Mouse (Mus musculus) liver, embryonic 11.5 days (tissue): ENCODE measurements around the gene Prpf4. TPM values are rescaled to one million over a fixed set of nuclear protein-coding genes. Genes with fewer than 3 reads are reported as not detected.

Source experiments
- ATAC-seq: fragments of 200-750 bp; cut with Nextera tagmentation; replicated peaks from 2 replicates; pipeline ENCODE4 v1.8.0; 2017; ENCODE audit warnings: moderate number of reproducible peaks, mild to moderate bottlenecking, moderate TSS enrichment, moderate library complexity; ENCODE audit not compliant: low FRiP score
- DNase-seq: peaks from one replicate; pipeline ENCODE4 v3.0.0-alpha.2; 2017; ENCODE audit warnings: low spot score
- H3K27ac ChIP-seq: fragments of 300-500 bp; sonication (generic); 2 replicates; pipeline ENCODE4 v1.5.1; 2014; ENCODE audit warnings: mild to moderate bottlenecking, low read depth, low read length, control low read depth
- H3K27me3 ChIP-seq: fragments of 300-500 bp; sonication (generic); replicated peaks from 2 replicates; pipeline ENCODE4 v1.6.1; 2014; ENCODE audit warnings: low read length, mixed read lengths; ENCODE audit not compliant: control insufficient read depth, insufficient read depth
- H3K36me3 ChIP-seq: fragments of 300-500 bp; sonication (generic); 2 replicates; pipeline ENCODE4 v1.6.1; 2014; ENCODE audit warnings: mild to moderate bottlenecking, low read length, moderate library complexity, mixed read lengths; ENCODE audit not compliant: control insufficient read depth, insufficient read depth
- H3K4me1 ChIP-seq: fragments of 300-500 bp; sonication (generic); replicated peaks from 2 replicates; pipeline ENCODE4 v1.6.1; 2014; ENCODE audit warnings: low read length, mixed read lengths; ENCODE audit not compliant: control insufficient read depth, insufficient read depth
- H3K4me2 ChIP-seq: fragments of 300-500 bp; sonication (generic); 2 replicates; pipeline ENCODE4 v1.6.1; 2014; ENCODE audit warnings: mild to moderate bottlenecking, control low read depth, moderate library complexity
- H3K4me3 ChIP-seq: fragments of 300-500 bp; sonication (generic); 2 replicates; pipeline ENCODE4 v1.5.1; 2014; ENCODE audit warnings: low read depth, low read length, control low read depth
- H3K9ac ChIP-seq: fragments of 300-500 bp; sonication (generic); 2 replicates; pipeline ENCODE4 v1.6.1; 2014; ENCODE audit warnings: low read depth, low read length, control low read depth
- H3K9me3 ChIP-seq: fragments of 300-500 bp; sonication (generic); 2 replicates; pipeline ENCODE4 v1.6.1; 2016; ENCODE audit warnings: low read length, inconsistent platforms, mixed read lengths; ENCODE audit not compliant: control insufficient read depth
- WGBS: fragments of 180-500 bp; shearing (Covaris S2); extraction: QIAGEN DNeasy Blood & Tissue Kit; methylation state at CpG from one replicate; pipeline ENCODE4 v1.1.7; 2014; 5-methylcytosine and 5-hydroxymethylcytosine counted together
- polyA plus RNA-seq: library from polyadenylated mRNA; unstranded; fragments of >200 nt; fragmentation: Nextera tagmentation; extraction: Ambion mirVana; gene quantifications from 2 replicates; pipeline ENCODE4 v1.2.1, GENCODE M21; 2014

Prpf4 gene
- polyA plus RNA-seq, 1 experiment from 2014 or later: 30.7 TPM

DNA sequence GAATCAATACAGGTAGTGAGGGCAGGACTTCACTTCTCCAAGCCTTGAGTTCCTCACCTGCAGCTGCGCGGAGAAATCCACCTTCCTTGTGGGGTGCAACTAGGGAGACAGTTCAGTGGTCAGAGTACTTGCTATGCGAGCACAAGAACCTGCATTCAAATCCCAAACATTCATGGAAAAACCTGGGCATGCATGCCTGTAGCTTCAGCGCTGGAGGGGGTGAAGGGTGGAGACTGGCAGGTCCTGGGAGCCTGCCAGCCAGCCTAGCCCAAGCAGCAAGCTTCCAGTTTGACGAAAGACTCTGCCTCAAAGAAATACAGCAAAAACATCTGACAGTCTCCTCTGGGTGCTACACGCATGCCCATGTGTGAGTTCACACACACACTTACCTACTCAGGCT is 26.5 kb downstream of the Prpf4 start, which contains the start of gene Rnf183:
Gene Rnf183 (minus strand): TSS at position 172 of the 400 bp plus-strand sequence.
- WGBS: 80% methylated on average over 6 of the region's 6 CpGs
- ATAC-seq: no peak
- no peaks in the 10 kb centered on the region for H3K36me3 ChIP-seq

DNA sequence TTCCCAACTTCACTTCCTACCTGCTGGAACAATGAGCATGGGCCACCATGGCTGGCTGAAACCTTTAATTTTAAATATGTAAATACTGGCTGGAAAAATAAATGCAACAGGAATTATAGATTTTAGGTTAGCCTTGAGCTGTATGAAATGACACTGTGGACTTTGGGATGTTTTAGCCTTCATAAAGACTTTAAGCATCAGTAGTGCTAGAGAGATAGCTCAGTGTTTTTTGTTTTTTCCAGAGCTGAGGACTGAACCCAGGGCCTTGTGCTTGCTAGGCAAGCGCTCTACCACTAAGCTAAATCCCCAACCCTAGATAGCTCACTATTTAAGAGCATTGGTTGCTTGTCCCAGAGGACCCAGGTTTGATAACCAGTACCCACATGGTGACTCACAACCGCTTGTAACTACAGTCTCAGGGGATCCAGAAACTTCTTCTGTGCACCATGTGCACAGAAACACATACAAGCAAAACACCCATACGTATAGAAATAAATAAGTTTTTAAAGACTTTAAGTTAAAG is 28.7 kb downstream of the Prpf4 start:
- no peaks in the 10 kb centered on the region for H3K27me3 ChIP-seq
- H3K9ac ChIP-seq: no peak overlapping the region
- H3K9me3 ChIP-seq: no peaks in the 10 kb centered on the region; the same call in 1 of the 2 replicates
- no peak overlapping the region for H3K4me2 ChIP-seq
- H3K27ac ChIP-seq: no peak overlapping the region
- no peaks in the 10 kb centered on the region for H3K36me3 ChIP-seq
- H3K4me3 ChIP-seq: no peak overlapping the region
- no peak for DNase-seq
- 82% methylated on average over 3 of the region's 3 CpGs for WGBS
- no peaks in the 10 kb centered on the region for H3K4me1 ChIP-seq
- no peak for ATAC-seq

More for the DNA sequence above, 26.5 kb downstream of the Prpf4 start, which contains the start of gene Rnf183:
- H3K27me3 ChIP-seq: no peaks in the 10 kb centered on the region
- no peak within 1 kb of the TSS for H3K27ac ChIP-seq
- no peak for DNase-seq
- no peak within 1 kb of the TSS for H3K9ac ChIP-seq
- H3K4me1 ChIP-seq: 0 out of 2 replicates have a peak, but pooled peaks cover 2% of the 10 kb centered on the region
- no peak within 1 kb of the TSS for H3K4me3 ChIP-seq
- no peak within 1 kb of the TSS for H3K4me2 ChIP-seq
- no peaks in the 10 kb centered on the region for H3K9me3 ChIP-seq

DNA sequence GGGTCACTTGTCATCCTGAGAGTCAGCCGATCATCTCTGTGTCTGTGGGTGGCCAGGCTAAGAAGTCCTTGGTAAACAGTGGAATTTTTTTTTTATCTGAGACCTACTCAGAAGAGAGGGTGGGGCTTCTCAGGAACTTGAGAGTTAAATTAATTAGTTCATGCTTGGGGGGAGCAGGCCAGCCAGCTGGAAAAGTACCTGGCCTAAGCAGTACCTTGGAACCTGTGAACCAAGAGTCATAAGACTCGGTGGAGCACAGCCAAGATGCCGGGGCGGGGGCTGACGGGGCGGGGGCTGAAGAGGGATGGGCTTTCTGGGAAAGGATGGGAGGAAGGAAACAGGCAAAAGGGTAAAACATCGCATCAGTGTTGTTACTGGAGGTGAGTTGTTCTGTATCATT is 29.3 kb downstream of the Prpf4 start:
- no peak overlapping the region for H3K4me2 ChIP-seq
- H3K9me3 ChIP-seq: no peaks in the 10 kb centered on the region; the same call in 1 of the 2 replicates
- H3K36me3 ChIP-seq: no peaks in the 10 kb centered on the region
- H3K4me3 ChIP-seq: no peak overlapping the region
- H3K27ac ChIP-seq: no peak overlapping the region
- no peak overlapping the region for H3K9ac ChIP-seq
- H3K4me1 ChIP-seq: no peaks in the 10 kb centered on the region
- H3K27me3 ChIP-seq: no peaks in the 10 kb centered on the region
- no peak for ATAC-seq
- no peak for DNase-seq
- WGBS: 82% methylated on average over 7 of the region's 7 CpGs

DNA sequence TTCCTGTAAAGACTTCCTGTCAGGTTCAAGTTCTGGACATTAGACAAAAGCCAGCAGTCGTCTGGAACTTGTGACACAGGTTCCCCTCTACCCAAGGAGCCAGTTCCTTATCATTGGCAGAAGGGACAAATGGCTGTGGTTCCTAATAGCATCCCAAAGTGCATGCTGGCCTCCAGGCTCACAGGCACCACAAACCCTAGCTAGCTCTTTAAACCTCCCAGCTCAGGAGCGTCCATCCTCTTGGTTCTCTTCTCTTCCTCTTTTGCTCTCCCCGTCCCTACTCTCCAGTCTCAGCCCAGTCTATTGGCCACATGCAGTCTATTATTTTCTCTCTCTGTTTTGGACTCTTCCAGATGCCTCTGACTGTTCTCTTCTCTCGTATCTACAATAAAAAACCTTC is 31.2 kb downstream of the Prpf4 start:
- Histone ChIP-seq H3K9me3 (no peaks in the 10 kb centered on the region; the same call in 1 of the 2 replicates), H3K36me3 (no peaks in the 10 kb centered on the region), H3K9ac (no peak overlapping the region), H3K4me2 (no peak overlapping the region), H3K27ac (no peak overlapping the region), H3K27me3 (no peaks in the 10 kb centered on the region), H3K4me3 (no peak overlapping the region), H3K4me1 (no peaks in the 10 kb centered on the region)
- DNase-seq (no peak), ATAC-seq (no peak)
- WGBS: 44% methylated on average over 4 of the region's 4 CpGs

DNA sequence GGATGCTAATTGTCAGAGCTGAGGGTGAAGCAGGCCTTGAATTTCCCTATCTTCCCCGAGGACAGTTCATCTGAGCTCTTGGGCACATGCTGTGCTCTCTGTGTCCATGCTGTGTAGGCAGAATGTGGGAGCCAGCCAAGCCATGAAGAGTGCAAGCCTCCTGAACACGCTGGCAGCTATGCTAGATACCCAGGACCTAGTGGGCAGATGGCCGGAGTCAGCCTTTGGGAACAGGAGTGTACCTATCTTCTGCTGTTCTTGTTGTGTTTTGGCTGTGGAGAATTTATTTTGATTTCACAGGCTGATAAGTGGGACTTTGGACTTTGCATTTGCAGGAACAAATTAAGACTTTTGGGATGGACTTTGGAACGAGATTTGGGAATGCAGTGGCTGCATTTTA is 31.9 kb downstream of the Prpf4 start:
- ATAC-seq: no peak
- Histone ChIP-seq H3K27ac (no peak overlapping the region), H3K9me3 (no peaks in the 10 kb centered on the region; the same call in 1 of the 2 replicates), H3K27me3 (no peaks in the 10 kb centered on the region), H3K36me3 (no peaks in the 10 kb centered on the region), H3K4me2 (no peak overlapping the region), H3K9ac (no peak overlapping the region), H3K4me3 (no peak overlapping the region), H3K4me1 (no peaks in the 10 kb centered on the region)
- WGBS: 74% methylated on average over 4 of the region's 4 CpGs
- DNase-seq: no peak

DNA sequence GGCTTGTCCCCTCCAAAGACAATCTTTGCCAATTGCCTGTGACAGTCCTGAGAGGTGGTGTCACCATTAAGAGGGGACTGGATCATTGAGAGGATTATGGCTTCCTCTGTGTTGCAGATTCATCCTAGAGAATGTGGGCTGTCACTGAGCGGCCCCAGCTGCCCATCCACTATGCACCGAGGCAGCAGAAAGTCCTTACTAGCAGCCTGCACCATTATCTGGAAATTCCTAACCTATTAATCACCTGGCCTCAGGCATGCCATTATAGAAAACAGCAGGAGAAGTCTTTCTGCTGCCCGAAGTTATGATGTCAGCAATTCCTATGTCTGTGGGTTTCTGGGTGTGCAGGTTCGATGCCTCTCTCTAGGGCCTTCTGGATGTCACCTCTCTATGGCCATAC is 32.4 kb downstream of the Prpf4 start:
- WGBS: 66% methylated on average over 4 of the region's 4 CpGs
- no peaks in the 10 kb centered on the region for H3K27me3 ChIP-seq
- no peak for ATAC-seq

DNA sequence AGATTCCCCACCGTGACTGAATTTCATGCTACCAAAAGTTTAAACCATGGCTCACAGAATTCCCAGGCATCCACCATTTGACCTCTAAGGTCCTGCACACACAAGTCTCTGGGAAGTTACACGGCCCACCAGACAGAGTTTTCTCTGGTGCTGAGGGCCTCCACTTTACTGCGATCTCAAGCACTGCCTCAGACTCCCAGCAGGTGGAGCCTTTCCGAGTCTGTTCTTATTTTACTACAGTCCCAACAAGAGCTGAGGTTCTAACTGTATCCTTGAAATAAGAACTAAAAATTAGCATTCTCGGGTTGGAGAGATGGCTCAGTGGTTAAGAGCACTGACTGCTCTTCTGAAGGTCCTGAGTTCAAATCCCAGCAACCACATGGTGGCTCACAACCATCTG is 46.4 kb downstream of the Prpf4 start:
- no peak overlapping the region for H3K4me2 ChIP-seq
- DNase-seq: no peak

More for the DNA sequence above, 32.4 kb downstream of the Prpf4 start:
- no peak for DNase-seq
- Histone ChIP-seq H3K4me1 (no peaks in the 10 kb centered on the region), H3K4me3 (no peak overlapping the region), H3K4me2 (no peak overlapping the region), H3K9ac (no peak overlapping the region), H3K36me3 (no peaks in the 10 kb centered on the region), H3K9me3 (no peaks in the 10 kb centered on the region; the same call in 1 of the 2 replicates), H3K27ac (no peak overlapping the region)

DNA sequence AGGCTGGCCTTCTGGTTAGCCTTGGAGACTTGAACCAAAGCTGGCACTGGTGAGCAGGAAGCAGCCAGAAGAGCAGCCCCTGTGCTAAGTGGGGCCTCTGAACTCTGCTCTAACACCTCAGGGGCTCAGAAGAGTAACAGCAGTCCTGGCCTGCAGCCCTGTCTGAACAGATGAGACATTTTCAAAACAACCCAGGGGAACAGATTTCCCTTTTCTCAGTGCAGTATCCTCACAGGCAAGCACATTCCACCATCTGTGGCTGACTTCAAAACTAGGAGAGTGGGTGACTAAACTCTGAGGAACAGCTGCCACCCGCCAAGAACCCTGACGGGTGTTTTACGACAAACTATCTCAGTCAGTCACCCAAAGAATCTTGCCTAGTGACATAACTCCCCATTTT is 50.5 kb downstream of the Prpf4 start:
- no peak for ATAC-seq
- no peak overlapping the region for H3K27ac ChIP-seq
- no peaks in the 10 kb centered on the region for H3K9me3 ChIP-seq
- no peaks in the 10 kb centered on the region for H3K36me3 ChIP-seq
- no peak overlapping the region for H3K9ac ChIP-seq
- H3K4me3 ChIP-seq: no peak overlapping the region
- no peak for DNase-seq
- 90% methylated on average over 3 of the region's 3 CpGs for WGBS
- H3K4me2 ChIP-seq: no peak overlapping the region
- H3K4me1 ChIP-seq: no peaks in the 10 kb centered on the region
- no peaks in the 10 kb centered on the region for H3K27me3 ChIP-seq

More for the DNA sequence above, 46.4 kb downstream of the Prpf4 start:
- WGBS: 59% methylated on average over 5 of the region's 5 CpGs
- Histone ChIP-seq H3K27me3 (no peaks in the 10 kb centered on the region), H3K27ac (no peak overlapping the region), H3K9ac (no peak overlapping the region), H3K36me3 (no peaks in the 10 kb centered on the region), H3K9me3 (no peaks in the 10 kb centered on the region), H3K4me3 (no peak overlapping the region), H3K4me1 (no peaks in the 10 kb centered on the region)
- no peak for ATAC-seq

DNA sequence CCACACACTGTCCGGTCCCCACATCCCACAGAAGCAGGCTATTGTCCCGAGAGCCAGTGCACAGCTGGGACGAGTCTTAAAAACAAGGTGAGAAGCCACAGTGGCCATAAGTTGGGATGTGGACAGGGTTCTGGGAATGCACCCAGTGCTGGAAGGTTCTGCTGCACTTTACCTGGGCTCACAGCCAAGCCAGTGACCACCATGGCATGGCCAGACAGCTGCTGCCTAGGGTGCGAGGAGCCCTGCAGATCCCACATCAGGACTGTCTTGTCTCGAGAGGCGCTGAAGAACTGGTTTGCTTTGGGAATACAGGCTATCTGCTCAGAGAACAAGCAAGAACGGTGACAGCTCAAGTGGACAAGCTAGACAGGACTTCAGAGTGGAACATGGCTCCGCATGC is 51.8 kb downstream of the Prpf4 start:
- DNase-seq (no peak), ATAC-seq (no peak)
- 90% methylated on average over 8 of the region's 8 CpGs for WGBS
- Histone ChIP-seq H3K4me3 (no peak overlapping the region), H3K27ac (no peak overlapping the region), H3K36me3 (no peaks in the 10 kb centered on the region), H3K4me1 (no peaks in the 10 kb centered on the region), H3K9me3 (no peaks in the 10 kb centered on the region), H3K4me2 (no peak overlapping the region), H3K27me3 (no peaks in the 10 kb centered on the region), H3K9ac (no peak overlapping the region)
